Mouse (Mus musculus) forebrain, embryonic 14.5 days (tissue): ENCODE results near the gene 4930519G04Rik. TPM values are rescaled to one million over a fixed set of nuclear protein-coding genes. Genes with fewer than 3 reads are reported as not detected.
A peak's percentile ranks its signal among the peaks of the same experiment; 100 is the strongest.
"Not testable (repeated sequence)": the region's sequence is repeated elsewhere in the genome, so short reads cannot be mapped to it uniquely, and the experiment has no call there.

Experiments used
- ATAC-seq: fragments of 200-750 bp; cut with Nextera tagmentation; 2 replicates; pipeline ENCODE4 v1.8.0; 2017; ENCODE audit warnings: mild to moderate bottlenecking, moderate library complexity
- DNase-seq: peaks from one replicate; pipeline ENCODE4 v3.0.0-alpha.2; 2015; ENCODE audit warnings: low spot score
- H3K27ac ChIP-seq: fragments of 300-500 bp; sonication (generic); 2 replicates; pipeline ENCODE4 v1.5.1; 2014; ENCODE audit warnings: low read depth, mild to moderate bottlenecking, control low read depth, low read length, moderate library complexity
- H3K27me3 ChIP-seq: fragments of 300-500 bp; sonication (generic); replicated peaks from 2 replicates; pipeline ENCODE4 v1.6.1; 2014; ENCODE audit warnings: low read length, control low read depth, mixed read lengths; ENCODE audit not compliant: control insufficient read depth, insufficient read depth
- H3K36me3 ChIP-seq: fragments of 300-500 bp; sonication (generic); 2 replicates; pipeline ENCODE4 v1.6.1; 2014; ENCODE audit warnings: low read length, control low read depth; ENCODE audit not compliant: control insufficient read depth, insufficient read depth
- H3K4me1 ChIP-seq: fragments of 300-500 bp; sonication (generic); 2 replicates; pipeline ENCODE4 v1.6.1; 2014; ENCODE audit warnings: antibody characterized with exemption, low read length, control low read depth; ENCODE audit not compliant: control insufficient read depth, insufficient read depth
- H3K4me2 ChIP-seq: fragments of 300-500 bp; sonication (generic); 2 replicates; pipeline ENCODE4 v1.6.1; 2014; ENCODE audit warnings: mild to moderate bottlenecking, control low read depth, low read length
- H3K4me3 ChIP-seq: fragments of 300-500 bp; sonication (generic); 2 replicates; pipeline ENCODE4 v1.5.1; 2014; ENCODE audit warnings: low read depth, low read length, control low read depth
- H3K9ac ChIP-seq: fragments of 300-500 bp; sonication (generic); 2 replicates; pipeline ENCODE4 v1.6.1; 2014; ENCODE audit warnings: mild to moderate bottlenecking, low read length, control low read depth, moderate library complexity
- H3K9me3 ChIP-seq: fragments of 300-500 bp; sonication (generic); replicated peaks from 2 replicates; pipeline ENCODE4 v1.6.1; 2016; ENCODE audit warnings: low read length, control low read depth, mixed read lengths; ENCODE audit not compliant: control insufficient read depth
- WGBS: fragments of 180-500 bp; shearing (Covaris S2); extraction: QIAGEN DNeasy Blood & Tissue Kit; methylation state at CpG from one replicate; pipeline ENCODE4 v1.1.7; 2014; 5-methylcytosine and 5-hydroxymethylcytosine counted together
- polyA plus RNA-seq: library from polyadenylated mRNA; unstranded; fragments of >200 nt; fragmentation: Nextera tagmentation; extraction: Ambion mirVana; gene quantifications from 2 replicates; pipeline ENCODE4 v1.2.1, GENCODE M21; 2014

Gene 4930519G04Rik
- polyA plus RNA-seq, 1 experiment from 2014 or later, result not detected

GRCm38 (mm10) chr5:114859253-114859652, 5.8 kb downstream of the 4930519G04Rik start:
- Histone ChIP-seq H3K4me2 (peak overlapping the region; percentile 46), H3K36me3 (no peaks in the 10 kb centered on the region), H3K4me1 (no peaks in the 10 kb centered on the region), H3K4me3 (peak overlapping the region; percentile 12; the same call in 1 of the 2 replicates), H3K27ac (no peak overlapping the region), H3K9ac (peak overlapping the region; percentile 40), H3K9me3 (no peaks in the 10 kb centered on the region), H3K27me3 (no peaks in the 10 kb centered on the region)
- 6% methylated on average over 18 of the region's 18 CpGs for WGBS
- ATAC-seq (peak; percentile 44; the same call in 1 of the 2 replicates), DNase-seq (peak; percentile 93)

DNA sequence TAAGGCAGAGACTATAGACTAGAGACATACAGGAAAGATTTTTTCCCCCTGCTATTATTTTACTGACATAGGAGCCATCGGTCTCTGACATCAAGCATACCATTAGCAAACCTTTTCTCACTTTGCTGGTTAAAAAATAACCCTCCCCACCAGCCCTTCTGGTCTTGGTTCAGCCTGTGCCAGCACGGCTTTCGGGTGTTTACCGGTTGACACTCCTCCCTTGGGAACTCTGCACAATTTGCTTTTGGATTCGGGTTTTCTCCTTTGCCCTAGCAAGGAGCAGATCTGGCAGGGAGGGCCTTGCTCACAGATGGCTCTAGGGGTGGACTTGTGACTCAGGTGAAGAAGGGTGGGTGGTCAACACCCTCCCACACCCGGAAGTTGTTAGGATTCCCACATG, 8.3 kb downstream of the 4930519G04Rik start:
- WGBS, result 79% methylated on average over 6 of the region's 6 CpGs
- no peak overlapping the region for H3K4me3 ChIP-seq
- no peaks in the 10 kb centered on the region for H3K36me3 ChIP-seq
- H3K27ac ChIP-seq, result no peak overlapping the region
- H3K9ac ChIP-seq, result no peak overlapping the region
- no peaks in the 10 kb centered on the region for H3K4me1 ChIP-seq
- no peaks in the 10 kb centered on the region for H3K9me3 ChIP-seq
- no peaks in the 10 kb centered on the region for H3K27me3 ChIP-seq
- ATAC-seq (no peak), DNase-seq (no peak)
- no peak overlapping the region for H3K4me2 ChIP-seq

GRCm38 (mm10) chr5:114864813-114865212, 11.3 kb downstream of the 4930519G04Rik start:
- no peaks in the 10 kb centered on the region for H3K4me1 ChIP-seq
- no peaks in the 10 kb centered on the region for H3K27me3 ChIP-seq
- WGBS, result 85% methylated on average over 7 of the region's 7 CpGs
- no peaks in the 10 kb centered on the region; the same call in 1 of the 2 replicates for H3K9me3 ChIP-seq
- ATAC-seq, result no peak
- DNase-seq, result no peak
- no peak overlapping the region for H3K9ac ChIP-seq
- H3K27ac ChIP-seq, result no peak overlapping the region
- no peak overlapping the region for H3K4me3 ChIP-seq
- no peak overlapping the region for H3K4me2 ChIP-seq
- H3K36me3 ChIP-seq, result no peaks in the 10 kb centered on the region

DNA sequence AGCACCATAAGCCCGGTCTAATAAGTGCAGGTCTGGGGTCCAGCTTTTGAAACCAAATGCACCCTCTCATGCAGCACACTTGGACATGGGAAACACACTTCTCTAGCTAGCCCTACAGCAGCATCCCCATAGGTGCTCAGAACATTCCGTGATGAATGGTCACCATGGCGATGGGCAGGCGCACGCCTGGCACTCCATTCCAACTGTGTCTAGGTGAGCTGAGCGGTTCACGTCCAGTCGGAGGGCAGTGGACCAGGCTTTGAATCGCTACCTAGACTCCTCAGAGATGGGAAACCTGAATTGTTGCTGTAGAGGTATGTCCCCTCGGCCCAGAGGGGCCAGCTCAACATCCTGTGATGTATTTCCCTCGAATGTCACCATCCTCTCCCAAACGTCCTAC, 11.8 kb downstream of the 4930519G04Rik start:
- WGBS, result 82% methylated on average over 12 of the region's 12 CpGs
- no peak for DNase-seq
- Histone ChIP-seq H3K4me2 (no peak overlapping the region), H3K36me3 (no peaks in the 10 kb centered on the region), H3K4me3 (no peak overlapping the region), H3K9me3 (no peaks in the 10 kb centered on the region; the same call in 1 of the 2 replicates), H3K27me3 (no peaks in the 10 kb centered on the region), H3K4me1 (no peaks in the 10 kb centered on the region), H3K9ac (no peak overlapping the region), H3K27ac (no peak overlapping the region)
- no peak for ATAC-seq

DNA sequence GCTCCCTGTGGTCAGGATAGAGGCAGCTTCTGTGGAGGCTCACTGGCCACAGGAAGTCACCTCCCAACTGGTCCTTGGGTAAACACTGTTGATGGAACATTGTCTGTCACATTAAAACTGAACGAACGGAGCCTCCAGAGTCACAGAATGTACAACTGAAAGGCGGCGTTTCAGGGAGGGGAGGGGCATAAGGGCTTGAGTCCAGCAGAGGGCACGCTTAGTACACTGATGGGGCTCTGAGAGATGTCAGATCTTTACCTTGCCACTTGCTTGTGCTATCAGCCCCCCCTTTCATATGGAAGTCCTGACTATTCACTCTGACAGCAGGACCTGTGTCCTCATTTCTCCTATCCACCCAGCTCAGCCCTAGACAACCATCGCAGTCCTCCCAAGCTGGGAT, 22.4 kb downstream of the 4930519G04Rik start:
- Histone ChIP-seq H3K4me2 (no peak overlapping the region), H3K27me3 (no peaks in the 10 kb centered on the region), H3K9ac (no peak overlapping the region), H3K4me3 (no peak overlapping the region), H3K9me3 (no peaks in the 10 kb centered on the region), H3K36me3 (no peaks in the 10 kb centered on the region), H3K4me1 (no peaks in the 10 kb centered on the region), H3K27ac (no peak overlapping the region)
- ATAC-seq (no peak), DNase-seq (no peak)
- WGBS, result 54% methylated on average over 6 of the region's 6 CpGs

DNA sequence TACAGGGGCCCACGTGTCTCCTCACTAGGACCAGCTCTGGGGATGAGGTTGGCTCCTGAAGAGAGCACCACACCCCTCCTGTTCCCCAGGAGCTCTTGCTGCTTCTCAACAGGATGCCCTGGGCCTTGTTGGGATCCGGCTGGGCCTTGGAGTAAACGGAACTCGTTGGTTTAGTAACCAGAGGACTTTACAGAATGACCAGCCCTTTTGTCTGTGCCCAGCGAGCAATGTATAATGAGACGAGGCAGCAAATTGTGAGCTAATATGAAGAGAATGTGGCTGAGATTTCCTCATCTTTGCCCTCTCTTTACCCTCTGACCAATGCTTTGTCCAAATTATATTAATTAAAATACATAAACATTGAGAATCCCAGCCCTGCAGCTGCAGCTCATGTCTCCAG, 22.9 kb downstream of the 4930519G04Rik start:
- Histone ChIP-seq H3K4me2 (no peak overlapping the region), H3K9me3 (no peaks in the 10 kb centered on the region), H3K27me3 (no peaks in the 10 kb centered on the region), H3K9ac (no peak overlapping the region), H3K36me3 (no peaks in the 10 kb centered on the region), H3K4me1 (no peaks in the 10 kb centered on the region), H3K27ac (no peak overlapping the region), H3K4me3 (no peak overlapping the region)
- no peak for DNase-seq
- WGBS, result 4% methylated on average over 6 of the region's 6 CpGs
- ATAC-seq, result no peak

GRCm38 (mm10) chr5:114877487-114877886, 24.0 kb downstream of the 4930519G04Rik start:
- 69% methylated on average over 7 of the region's 7 CpGs for WGBS
- Histone ChIP-seq H3K4me2 (no peak overlapping the region), H3K9me3 (no peaks in the 10 kb centered on the region), H3K9ac (no peak overlapping the region), H3K27me3 (no peaks in the 10 kb centered on the region), H3K27ac (no peak overlapping the region), H3K4me1 (no peaks in the 10 kb centered on the region), H3K36me3 (no peaks in the 10 kb centered on the region), H3K4me3 (no peak overlapping the region)
- ATAC-seq, result no peak
- DNase-seq, result no peak

DNA sequence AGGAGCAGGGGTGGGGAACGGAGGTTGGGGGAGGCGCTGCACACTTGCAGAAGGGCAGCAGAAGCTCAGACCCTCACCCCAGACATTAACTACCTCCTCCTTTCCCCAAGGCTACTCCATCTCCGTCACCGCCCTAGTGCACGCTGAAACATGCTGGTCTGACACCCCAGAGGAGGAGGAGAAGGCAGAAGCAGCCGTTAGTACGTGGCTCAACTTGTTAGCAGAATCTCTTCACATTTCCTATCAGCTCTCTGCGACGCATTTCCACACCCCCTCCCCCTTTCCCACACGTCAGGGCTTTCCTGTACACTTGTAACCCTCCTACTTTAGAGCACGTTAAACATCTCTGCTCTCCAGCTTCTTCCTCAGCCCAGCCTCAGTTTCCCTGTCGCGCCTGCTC, 25.9 kb downstream of the 4930519G04Rik start:
- Histone ChIP-seq H3K4me1 (no peaks in the 10 kb centered on the region), H3K4me3 (no peak overlapping the region), H3K9ac (no peak overlapping the region), H3K27ac (no peak overlapping the region), H3K9me3 (no peaks in the 10 kb centered on the region), H3K27me3 (no peaks in the 10 kb centered on the region), H3K36me3 (no peaks in the 10 kb centered on the region), H3K4me2 (no peak overlapping the region)
- no peak for DNase-seq
- 75% methylated on average over 13 of the region's 13 CpGs for WGBS
- ATAC-seq, result no peak

GRCm38 (mm10) chr5:114882319-114882718, 28.9 kb downstream of the 4930519G04Rik start:
- not testable (repeated sequence) for DNase-seq, H3K4me1 ChIP-seq, H3K27ac ChIP-seq, H3K27me3 ChIP-seq, H3K4me2 ChIP-seq, H3K9ac ChIP-seq, H3K36me3 ChIP-seq, H3K4me3 ChIP-seq, H3K9me3 ChIP-seq, ATAC-seq
- 90% methylated on average over 6 of the region's 7 CpGs for WGBS
